Mouse (Mus musculus) c-Kit-negative CD71-positive TER-119-positive erythroid progenitor cells, embryonic 14.5 days (primary cell): ENCODE results near the gene Tut1.

Experiments
- DNase-seq: peaks from one replicate; pipeline ENCODE4 v3.0.0-alpha.2; 2013; ENCODE audit warnings: low read depth, low spot score

Gene Tut1

GRCm38 (mm10) chr19:8982303-8983149 is 28.9 kb downstream of the Tut1 start:
- no peak for DNase-seq

- DNase-seq, result no peak
These were observed 29.6 kb downstream of the Tut1 start for GRCm38 (mm10) chr19:8983150-8983650.

- DNase-seq, result no peak
These were observed 30.7 kb downstream of the Tut1 start for GRCm38 (mm10) chr19:8984255-8984868.

GRCm38 (mm10) chr19:8985891-8986290 is 32.2 kb downstream of the Tut1 start:
- DNase-seq, result no peak

GRCm38 (mm10) chr19:8987816-8988215 is 34.2 kb downstream of the Tut1 start:
- no peak for DNase-seq

GRCm38 (mm10) chr19:8988346-8989065 is 34.9 kb downstream of the Tut1 start:
- no peak for DNase-seq

GRCm38 (mm10) chr19:8989066-8989566 is 35.5 kb downstream of the Tut1 start, which contains the start of gene Ahnak:
Gene Ahnak, plus strand, starts transcription at chr19:8989284.
- no peak for DNase-seq

- no peak for DNase-seq
These were observed 36.2 kb downstream of the Tut1 start for GRCm38 (mm10) chr19:8989567-8990431.

- no peak for DNase-seq
These were observed 36.9 kb downstream of the Tut1 start for GRCm38 (mm10) chr19:8990432-8991102.

- DNase-seq, result no peak
These were observed 37.7 kb downstream of the Tut1 start for GRCm38 (mm10) chr19:8991245-8991870.

- no peak for DNase-seq
These were observed 38.5 kb downstream of the Tut1 start for GRCm38 (mm10) chr19:8991871-8992735.

GRCm38 (mm10) chr19:8992769-8993624 is 39.4 kb downstream of the Tut1 start:
- no peak for DNase-seq

GRCm38 (mm10) chr19:8993625-8993912 is 39.9 kb downstream of the Tut1 start:
- DNase-seq, result no peak

GRCm38 (mm10) chr19:8994813-8995607 is 41.4 kb downstream of the Tut1 start:
- DNase-seq, result no peak

- DNase-seq, result no peak
These were observed 43.0 kb downstream of the Tut1 start for GRCm38 (mm10) chr19:8996601-8997000.

GRCm38 (mm10) chr19:8997546-8997945 is 43.9 kb downstream of the Tut1 start:
- no peak for DNase-seq

GRCm38 (mm10) chr19:8998546-8998945 is 44.9 kb downstream of the Tut1 start:
- no peak for DNase-seq
